In genomic region chr3:122878705-122879315, GRCm38 (mm10) we compare ENCODE assay signal across 27 mouse cellular contexts. TPM values are rescaled to one million over a fixed set of nuclear protein-coding genes. Genes with fewer than 3 reads are reported as not detected.
A peak's percentile ranks its signal among the peaks of the same experiment; 100 is the strongest.
DNase-seq lines count a peak whose midpoint lies in the region; ATAC-seq and TF ChIP-seq lines count a peak whose summit lies in the region.
"Had no signal": no experiment of that assay in that cellular context is flagged by ENCODE, and none has a peak within 500 bp of the region (broad histone marks: within the 10 kb centered on the region; RNA-seq: fewer than 3 reads in every experiment).

No protein-coding gene starts in this region.

- peak; percentile 10 for DNase-seq in kidney, postnatal 0 days (ENCODE audit: low spot score)
- DNase-seq in kidney, postnatal 36 days, result no peak
- DNase-seq in ES-CJ7 (ENCODE audit: low read depth, low spot score), result peak; percentile 62
- DNase-seq in B cell, adult 2 months, result no peak
- DNase-seq in urinary bladder, postnatal 25 days (ENCODE audit: low spot score), result no peak
- DNase-seq: cerebellum, adult 2 months; cerebellum, postnatal 25 days; kidney, adult 2 months; liver; thymus, postnatal 14 days had no signal

- H3K36me3 ChIP-seq in kidney, postnatal 0 days (ENCODE audit: insufficient read depth, low read length), result no peaks in the 10 kb centered on the region
- H3K36me3 ChIP-seq in intestine, embryonic 15.5 days, result no peaks in the 10 kb centered on the region
- H3K36me3 ChIP-seq in stomach, embryonic 15.5 days, result no peaks in the 10 kb centered on the region
- H3K36me3 ChIP-seq: lung, embryonic 15.5 days; midbrain, embryonic 10.5 days; neural tube, embryonic 13.5 days had no signal

- no peaks in the 10 kb centered on the region for H3K9me3 ChIP-seq in kidney, postnatal 0 days (replicated peaks; ENCODE audit: low read length)
- no peaks in the 10 kb centered on the region for H3K9me3 ChIP-seq in intestine, embryonic 15.5 days
- H3K9me3 ChIP-seq in stomach, embryonic 15.5 days, result no peaks in the 10 kb centered on the region
- H3K9me3 ChIP-seq: lung, embryonic 15.5 days; midbrain, embryonic 10.5 days; neural tube, embryonic 13.5 days had no signal

- no peak overlapping the region for H3K9ac ChIP-seq in kidney, postnatal 0 days (ENCODE audit: low read depth, low read length)
- H3K9ac ChIP-seq in intestine, embryonic 15.5 days, result no peak overlapping the region
- no peak overlapping the region for H3K9ac ChIP-seq in stomach, embryonic 15.5 days
- H3K9ac ChIP-seq: lung, embryonic 15.5 days; neural tube, embryonic 13.5 days had no signal

- H3K4me2 ChIP-seq in kidney, postnatal 0 days (ENCODE audit: low read length), result no peak overlapping the region
- 0 out of 2 replicates have a peak overlapping the region, but pooled peaks have one; percentile 28 for H3K4me2 ChIP-seq in intestine, embryonic 15.5 days (replicated peaks)
- no peak overlapping the region for H3K4me2 ChIP-seq in stomach, embryonic 15.5 days
- H3K4me2 ChIP-seq: lung, embryonic 15.5 days; neural tube, embryonic 13.5 days had no signal

- no peaks in the 10 kb centered on the region for H3K27me3 ChIP-seq in kidney, postnatal 0 days (ENCODE audit: insufficient read depth, low read length)
- H3K27me3 ChIP-seq in intestine, embryonic 15.5 days (replicated peaks), result no peaks in the 10 kb centered on the region
- H3K27me3 ChIP-seq in stomach, embryonic 15.5 days (replicated peaks), result no peaks in the 10 kb centered on the region
- H3K27me3 ChIP-seq: lung, embryonic 15.5 days; neural tube, embryonic 13.5 days; Patski had no signal

- no peak for ATAC-seq in kidney, postnatal 0 days (replicated peaks; ENCODE audit: low FRiP score, low read depth)
- peak; percentile 85 for ATAC-seq in intestine, embryonic 15.5 days
- ATAC-seq in stomach, embryonic 15.5 days (ENCODE audit: insufficient read depth, low FRiP score, low read depth), result peak; percentile 35; the same call in 1 of the 2 replicates
- ATAC-seq: forebrain, embryonic 14.5 days; midbrain, embryonic 16.5 days; Patski had no signal

- H3K4me1 ChIP-seq in kidney, postnatal 0 days (replicated peaks; ENCODE audit: insufficient read depth, low read length), result no peaks in the 10 kb centered on the region
- H3K4me1 ChIP-seq in intestine, embryonic 15.5 days (replicated peaks), result peaks cover 14% of the 10 kb centered on the region
- H3K4me1 ChIP-seq in stomach, embryonic 15.5 days, result 0 out of 2 replicates have a peak, but pooled peaks cover 3% of the 10 kb centered on the region
- H3K4me1 ChIP-seq: lung, embryonic 15.5 days; midbrain, embryonic 10.5 days; neural tube, embryonic 13.5 days had no signal

- 89% methylated on average over 8 of the region's 8 CpGs for WGBS in kidney, postnatal 0 days
- 64% methylated on average over 8 of the region's 8 CpGs for WGBS in intestine, embryonic 15.5 days
- 82% methylated on average over 8 of the region's 8 CpGs for WGBS in stomach, embryonic 15.5 days

- H3K4me3 ChIP-seq in kidney, postnatal 0 days (replicated peaks; ENCODE audit: low read depth, low read length), result no peak overlapping the region
- H3K4me3 ChIP-seq in intestine, embryonic 15.5 days (replicated peaks), result no peak overlapping the region
- no peak overlapping the region for H3K4me3 ChIP-seq in stomach, embryonic 15.5 days (replicated peaks)
- H3K4me3 ChIP-seq: lung, embryonic 15.5 days; midbrain, embryonic 10.5 days; myocyte; neural tube, embryonic 13.5 days had no signal

- no peak overlapping the region for H3K27ac ChIP-seq in kidney, postnatal 0 days
- peak overlapping the region; percentile 76 for H3K27ac ChIP-seq in intestine, embryonic 15.5 days
- no peak overlapping the region for H3K27ac ChIP-seq in stomach, embryonic 15.5 days
- H3K27ac ChIP-seq: lung, embryonic 15.5 days; midbrain, embryonic 10.5 days; neural tube, embryonic 13.5 days had no signal

- peak; percentile 42; the same call in 1 of the 2 replicates for TF ChIP-seq CTCF in kidney, postnatal 0 days (IDR thresholded peaks at IDR 0.05; ENCODE audit: low read depth)

RNA-seq across cellular contexts. Expression of gene Fabp2, which starts 16.1 kb away (rescaled TPM):
- 0.47 and 0.83 TPM in 2 replicates for polyA plus RNA-seq in kidney, postnatal 0 days (2015; fragmentation: Nextera tagmentation; extraction: Ambion mirVana)
- polyA plus RNA-seq in intestine, embryonic 15.5 days (2015; fragmentation: Nextera tagmentation; extraction: Ambion mirVana), result 654 and 813 TPM in 2 replicates
- 108 and 122 TPM in 2 replicates for polyA plus RNA-seq in stomach, embryonic 15.5 days (2015; fragmentation: Nextera tagmentation; extraction: Ambion mirVana)
- polyA plus RNA-seq: cerebellum, adult 2 months; embryonic facial prominence, embryonic 11.5 days; forebrain, embryonic 14.5 days; heart, embryonic 14.5 days; hindbrain, embryonic 11.5 days; kidney, adult 2 months; limb, embryonic 11.5 days; midbrain, embryonic 10.5 days; midbrain, embryonic 16.5 days; myocyte; neural tube, embryonic 13.5 days; Patski had no signal

RNA-seq across cellular contexts. Expression of gene Gm10959, which starts 40.4 kb away (rescaled TPM):
- polyA plus RNA-seq in kidney, postnatal 0 days (2015; fragmentation: Nextera tagmentation; extraction: Ambion mirVana), result not detected in 2 replicates
- polyA plus RNA-seq in intestine, embryonic 15.5 days (2015; fragmentation: Nextera tagmentation; extraction: Ambion mirVana), result not detected in 2 replicates
- polyA plus RNA-seq in stomach, embryonic 15.5 days (2015; fragmentation: Nextera tagmentation; extraction: Ambion mirVana), result not detected in 2 replicates
- polyA plus RNA-seq: cerebellum, adult 2 months; embryonic facial prominence, embryonic 11.5 days; forebrain, embryonic 14.5 days; heart, embryonic 14.5 days; hindbrain, embryonic 11.5 days; kidney, adult 2 months; kidney, embryonic 16.5 days; limb, embryonic 11.5 days; liver, embryonic 16.5 days; lung, embryonic 15.5 days; midbrain, embryonic 10.5 days; midbrain, embryonic 16.5 days; myocyte; neural tube, embryonic 13.5 days; Patski; stomach, embryonic 14.5 days; urinary bladder, adult 2 months had no signal

RNA-seq across cellular contexts. Expression of gene 1810037I17Rik, which starts 45.2 kb away (rescaled TPM):
- polyA plus RNA-seq in kidney, postnatal 0 days (2015; fragmentation: Nextera tagmentation; extraction: Ambion mirVana), result 127 and 140 TPM in 2 replicates
- 146 and 156 TPM in 2 replicates for polyA plus RNA-seq in intestine, embryonic 15.5 days (2015; fragmentation: Nextera tagmentation; extraction: Ambion mirVana)
- polyA plus RNA-seq in stomach, embryonic 15.5 days (2015; fragmentation: Nextera tagmentation; extraction: Ambion mirVana), result 154 and 190 TPM in 2 replicates

Comparison
In these comparisons a context has a peak if more than half of its experiments do, and no peak if none do; other contexts are left out.
1. DNase-seq: peak in kidney, postnatal 0 days (single experiment) and ES-CJ7 (single experiment); none in kidney, postnatal 36 days (0 of 2), B cell, adult 2 months (0 of 2) and urinary bladder, postnatal 25 days (single experiment).
2. RNA of gene Fabp2, which starts 16.1 kb away (polyA plus RNA-seq): 654 to 813 TPM in intestine, embryonic 15.5 days and 108 to 122 TPM in stomach, embryonic 15.5 days; 0.47 to 0.83 TPM in kidney, postnatal 0 days; every median in the first group is over 10 times any median in the second.